Mouse (Mus musculus) limb, embryonic 15.5 days (tissue): ENCODE measurements around the gene AC141477.1. TPM values are rescaled to one million over a fixed set of nuclear protein-coding genes. Genes with fewer than 3 reads are reported as not detected.
A peak's percentile ranks its signal among the peaks of the same experiment; 100 is the strongest.

Experiments used
- ATAC-seq: fragments of 200-750 bp; cut with Nextera tagmentation; 2 replicates; pipeline ENCODE4 v1.8.0; 2017; ENCODE audit warnings: low read depth, moderate TSS enrichment; ENCODE audit not compliant: insufficient number of reproducible peaks, low FRiP score, low TSS enrichment
- H3K27ac ChIP-seq: fragments of 300-500 bp; sonication (generic); 2 replicates; pipeline ENCODE4 v1.5.1; 2015; ENCODE audit warnings: moderate library complexity, mild to moderate bottlenecking, inconsistent platforms
- H3K27me3 ChIP-seq: fragments of 300-500 bp; sonication (generic); 2 replicates; pipeline ENCODE4 v1.6.1; 2015; ENCODE audit warnings: inconsistent platforms
- H3K36me3 ChIP-seq: fragments of 300-500 bp; sonication (generic); 2 replicates; pipeline ENCODE4 v1.6.1; 2015; ENCODE audit warnings: inconsistent platforms
- H3K4me1 ChIP-seq: fragments of 300-500 bp; sonication (generic); 2 replicates; pipeline ENCODE4 v1.6.1; 2015; ENCODE audit warnings: inconsistent platforms
- H3K4me2 ChIP-seq: fragments of 300-500 bp; sonication (generic); 2 replicates; pipeline ENCODE4 v1.6.1; 2015; ENCODE audit warnings: mild to moderate bottlenecking, inconsistent platforms
- H3K4me3 ChIP-seq: fragments of 300-500 bp; sonication (generic); 2 replicates; pipeline ENCODE4 v1.5.1; 2015; ENCODE audit warnings: mild to moderate bottlenecking, inconsistent platforms
- H3K9ac ChIP-seq: fragments of 300-500 bp; sonication (generic); 2 replicates; pipeline ENCODE4 v1.6.1; 2015; ENCODE audit warnings: inconsistent platforms
- H3K9me3 ChIP-seq: fragments of 300-500 bp; sonication (generic); 2 replicates; pipeline ENCODE4 v1.6.1; 2016; ENCODE audit warnings: inconsistent platforms
- WGBS: fragments of 180-500 bp; shearing (Covaris S2); methylation state at CpG from one replicate; pipeline ENCODE4 v1.1.7; 2015; 5-methylcytosine and 5-hydroxymethylcytosine counted together
- polyA plus RNA-seq: library from polyadenylated mRNA; unstranded; fragments of >200 nt; fragmentation: Nextera tagmentation; extraction: Ambion mirVana; gene quantifications from 2 replicates; pipeline ENCODE4 v1.2.1, GENCODE M21; 2015

Gene AC141477.1
- polyA plus RNA-seq, 1 experiment from 2014 or later = not detected

DNA sequence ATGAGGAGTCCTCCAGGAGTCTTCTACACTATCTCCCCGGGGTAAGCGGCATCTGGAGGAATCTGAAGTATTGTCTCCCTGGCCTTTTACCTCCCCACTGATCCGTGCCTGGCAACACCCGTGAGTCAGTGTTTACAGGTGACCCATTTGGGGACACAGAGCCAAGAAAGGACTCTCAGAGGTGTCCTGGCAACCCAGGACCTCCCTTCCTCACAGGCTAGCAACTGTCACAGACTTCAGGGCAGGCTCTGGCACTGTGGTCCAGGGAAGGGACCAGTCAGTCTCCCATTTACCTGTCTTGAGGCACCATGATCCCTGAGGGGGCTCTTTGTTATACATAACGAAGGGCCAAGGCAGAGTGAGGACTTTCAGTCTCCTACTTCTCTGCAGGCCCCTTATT, 8.6 kb upstream of the AC141477.1 start, which contains the start of gene 2610028H24Rik:
Gene 2610028H24Rik, plus strand, starts transcription at position 231 of the 400 bp plus-strand sequence.
- H3K4me1 ChIP-seq = peaks cover 12% of the 10 kb centered on the region; the same call in 1 of the 2 replicates
- no peaks in the 10 kb centered on the region for H3K36me3 ChIP-seq
- WGBS = 69% methylated on average over 5 of the region's 5 CpGs
- H3K9me3 ChIP-seq = no peaks in the 10 kb centered on the region
- no peak for ATAC-seq
- no peak within 1 kb of the TSS for H3K9ac ChIP-seq
- H3K4me2 ChIP-seq = no peak within 1 kb of the TSS
- H3K27ac ChIP-seq = peak within 1 kb of the TSS; percentile 68
- no peak within 1 kb of the TSS for H3K4me3 ChIP-seq
- H3K27me3 ChIP-seq = no peaks in the 10 kb centered on the region

DNA sequence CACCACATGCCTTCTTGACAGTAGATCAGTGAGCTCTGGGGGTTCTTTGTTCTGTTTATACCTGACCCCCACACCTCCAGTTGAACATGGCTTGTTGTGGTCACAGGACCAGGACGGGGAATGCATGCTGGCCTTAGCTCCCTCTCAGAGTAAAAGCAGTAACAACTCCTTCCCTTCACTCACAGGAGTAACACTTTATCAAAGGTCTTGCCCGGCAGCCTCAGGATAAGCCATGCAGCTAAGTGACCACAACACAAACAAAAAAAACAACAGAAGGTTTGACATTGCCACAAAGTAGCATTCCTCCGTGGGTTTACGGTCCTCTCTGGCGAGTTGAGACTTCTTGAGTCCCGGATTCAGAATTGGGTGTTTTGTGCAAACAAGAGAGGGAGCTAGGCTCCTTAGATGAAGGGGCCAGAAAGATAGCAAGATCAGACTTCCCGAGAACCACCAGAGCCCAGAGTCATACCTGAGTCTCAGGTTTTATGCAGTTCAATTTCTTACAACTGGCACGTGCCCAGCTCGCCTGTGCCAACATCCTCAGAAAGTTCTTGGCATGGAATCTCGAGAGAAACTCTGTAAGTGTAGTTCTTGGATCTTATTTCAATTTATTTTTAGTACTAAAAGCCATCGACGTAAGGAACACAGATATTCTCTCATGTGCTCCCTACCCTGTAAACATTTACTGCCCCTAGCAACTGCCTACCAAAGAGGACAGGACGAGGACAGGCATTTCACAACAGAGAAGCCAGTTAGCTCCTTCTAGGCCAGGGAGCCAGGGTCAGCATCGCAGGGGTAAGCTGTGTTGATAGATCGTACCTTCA, 7.4 kb upstream of the AC141477.1 start:
- Histone ChIP-seq H3K27ac (peak overlapping the region; percentile 68), H3K27me3 (no peaks in the 10 kb centered on the region), H3K36me3 (no peaks in the 10 kb centered on the region), H3K9me3 (no peaks in the 10 kb centered on the region), H3K9ac (no peak overlapping the region), H3K4me3 (no peak overlapping the region), H3K4me1 (peaks cover 20% of the 10 kb centered on the region), H3K4me2 (no peak overlapping the region)
- no peak for ATAC-seq
- WGBS = 59% methylated on average over 15 of the region's 15 CpGs

DNA sequence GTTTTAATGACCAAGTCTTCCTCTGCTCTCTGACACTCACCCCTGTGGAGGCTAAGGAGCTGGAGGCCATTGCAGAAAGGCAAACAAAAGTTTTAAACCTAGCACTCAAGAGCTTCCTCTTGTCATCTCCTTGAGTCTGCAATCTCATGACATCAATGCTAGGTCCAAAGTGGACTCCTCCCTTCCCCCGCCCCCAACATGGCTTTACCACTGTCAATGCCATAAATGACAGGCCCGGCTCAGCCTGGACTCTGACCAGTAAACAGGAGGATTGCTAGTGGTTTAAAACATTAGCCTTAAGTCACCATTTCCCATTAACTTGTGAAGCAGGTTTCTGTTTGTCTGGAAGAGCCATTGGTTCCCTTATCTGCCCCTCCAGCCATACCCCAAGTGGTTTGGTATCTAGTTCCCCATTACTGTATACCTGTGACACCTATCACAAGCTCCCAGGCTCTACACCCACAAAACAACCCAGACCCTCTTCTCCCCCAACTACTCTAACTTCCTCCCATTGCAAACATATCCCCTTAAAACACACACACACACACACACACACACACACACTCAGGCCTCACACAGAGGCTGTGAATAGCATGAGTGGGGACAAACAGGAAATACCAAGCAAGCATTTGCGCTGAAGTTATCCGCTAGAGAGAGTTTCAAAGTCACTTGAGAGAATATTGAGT, 5.9 kb upstream of the AC141477.1 start:
- Histone ChIP-seq H3K4me2 (no peak overlapping the region), H3K4me1 (peaks cover 28% of the 10 kb centered on the region), H3K27me3 (no peaks in the 10 kb centered on the region), H3K9ac (no peak overlapping the region), H3K36me3 (no peaks in the 10 kb centered on the region), H3K27ac (no peak overlapping the region), H3K4me3 (no peak overlapping the region), H3K9me3 (no peaks in the 10 kb centered on the region)
- 70% methylated on average over 4 of the region's 4 CpGs for WGBS
- ATAC-seq = no peak

DNA sequence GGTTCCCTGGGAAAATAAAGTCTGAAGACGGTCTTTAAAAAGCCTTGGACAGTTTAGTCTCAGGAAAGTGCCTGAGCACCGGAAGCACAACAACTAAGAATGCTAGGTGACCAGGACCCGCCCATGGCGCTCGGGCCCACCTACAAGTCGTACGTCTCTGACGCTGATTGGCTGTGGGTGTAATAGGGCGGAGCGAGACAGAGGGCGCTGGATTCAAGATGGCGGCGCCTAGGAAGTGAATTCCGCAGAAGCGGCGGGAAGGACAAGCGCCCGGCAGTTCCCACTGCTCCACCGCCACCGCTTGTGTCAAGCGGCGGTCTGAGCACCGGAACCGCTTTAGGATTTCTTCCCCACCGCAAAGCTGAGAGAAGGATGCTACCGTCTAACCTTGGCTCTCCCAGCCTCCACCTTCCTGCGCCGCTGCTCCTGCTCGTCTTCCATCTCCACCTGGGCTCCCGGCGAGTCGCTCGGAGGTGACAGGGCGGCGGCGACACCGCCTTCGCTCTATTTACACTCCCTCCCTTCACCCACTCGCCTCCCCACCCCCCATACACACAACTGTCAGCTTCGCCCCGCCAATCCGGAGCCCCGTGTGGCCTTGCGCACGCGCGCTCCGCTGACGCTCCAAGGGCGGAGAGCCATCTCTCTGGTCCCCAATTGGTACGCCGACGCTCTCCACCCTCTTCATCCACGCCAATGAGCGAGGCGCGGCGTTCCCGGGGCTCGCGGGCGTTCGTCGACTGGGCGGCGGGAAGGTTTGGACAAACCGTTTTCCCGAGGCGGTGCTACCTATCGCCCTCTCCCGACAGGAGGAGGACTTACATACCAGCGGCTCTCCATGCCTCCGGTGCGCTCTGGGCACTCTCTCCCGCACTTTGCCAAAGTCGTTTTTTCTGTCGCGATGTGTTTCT, 2.2 kb upstream of the AC141477.1 start, which contains the start of gene Pcnt:
Gene Pcnt, minus strand, starts transcription at position 609 of the 911 bp plus-strand sequence.
- H3K27me3 ChIP-seq = no peaks in the 10 kb centered on the region
- under 1% methylated on average over 78 of the region's 78 CpGs for WGBS
- peaks cover 21% of the 10 kb centered on the region for H3K36me3 ChIP-seq
- peak within 1 kb of the TSS; percentile 62 for H3K4me3 ChIP-seq
- peak within 1 kb of the TSS; percentile 91 for H3K27ac ChIP-seq
- no peaks in the 10 kb centered on the region for H3K9me3 ChIP-seq
- peak; percentile 99 for ATAC-seq
- H3K4me2 ChIP-seq = peak within 1 kb of the TSS; percentile 78
- peaks cover 23% of the 10 kb centered on the region for H3K4me1 ChIP-seq
- peak within 1 kb of the TSS; percentile 58 for H3K9ac ChIP-seq

DNA sequence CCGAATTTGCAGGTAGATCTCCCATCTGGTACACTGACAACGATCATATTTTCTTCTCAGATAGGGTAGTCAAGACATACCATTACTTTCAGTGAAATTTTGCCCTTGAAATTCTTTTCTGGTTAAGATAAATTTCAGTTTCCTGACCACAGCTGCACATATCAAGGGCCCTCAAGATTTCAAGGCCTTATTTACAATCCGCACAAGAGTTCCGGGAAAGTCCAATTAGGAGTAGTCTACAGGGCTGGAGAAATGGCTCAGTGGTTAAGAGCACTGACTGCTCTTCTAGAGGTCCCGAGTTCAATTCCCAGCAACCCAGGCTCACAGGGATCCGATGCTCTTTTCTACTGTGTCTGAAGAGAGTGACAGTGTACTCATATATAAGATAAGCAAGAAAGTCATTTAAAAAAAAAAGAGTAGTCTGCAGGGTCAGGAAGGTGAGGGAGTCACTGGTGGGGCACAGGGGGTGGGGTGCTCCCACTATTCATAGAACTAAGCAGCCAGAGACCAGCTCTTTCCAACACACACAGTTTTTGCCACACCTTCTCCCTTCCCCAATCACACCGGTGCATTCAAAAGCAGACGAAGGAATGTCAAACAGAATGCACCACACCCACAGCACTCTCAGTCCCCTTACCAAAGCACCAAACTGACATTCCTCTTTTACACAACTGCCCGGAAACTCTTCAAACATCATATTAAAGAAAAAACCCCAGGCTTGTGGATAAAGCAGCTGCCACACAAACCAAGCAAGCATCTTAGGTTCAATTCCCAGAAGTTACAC, 945 bp downstream of the AC141477.1 start:
- Histone ChIP-seq H3K9ac (no peak overlapping the region), H3K27me3 (no peaks in the 10 kb centered on the region), H3K4me1 (peaks cover 21% of the 10 kb centered on the region), H3K9me3 (no peaks in the 10 kb centered on the region), H3K4me2 (no peak overlapping the region), H3K27ac (no peak overlapping the region), H3K36me3 (peaks cover 51% of the 10 kb centered on the region), H3K4me3 (no peak overlapping the region)
- no peak for ATAC-seq
- WGBS = 92% methylated on average over 9 of the region's 9 CpGs

DNA sequence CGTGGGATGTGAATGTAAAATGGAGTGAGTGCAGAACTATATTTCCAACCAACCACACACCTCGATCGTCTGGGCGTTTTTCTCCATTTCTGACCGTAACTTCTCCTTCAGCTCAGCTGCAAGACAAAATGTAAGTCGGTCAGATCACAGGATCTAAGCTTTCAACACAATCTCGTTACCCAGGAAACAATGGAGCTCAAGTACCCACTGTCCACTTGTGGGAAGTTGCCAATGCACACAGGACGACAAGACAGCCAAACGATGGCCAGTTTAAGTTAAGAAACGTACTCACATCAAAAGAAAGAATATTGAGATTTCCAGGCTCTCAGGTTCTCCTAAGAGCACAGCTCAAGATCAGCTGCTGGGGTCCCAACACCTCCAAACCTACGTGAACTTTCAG, 6.3 kb downstream of the AC141477.1 start:
- H3K27ac ChIP-seq = no peak overlapping the region

DNA sequence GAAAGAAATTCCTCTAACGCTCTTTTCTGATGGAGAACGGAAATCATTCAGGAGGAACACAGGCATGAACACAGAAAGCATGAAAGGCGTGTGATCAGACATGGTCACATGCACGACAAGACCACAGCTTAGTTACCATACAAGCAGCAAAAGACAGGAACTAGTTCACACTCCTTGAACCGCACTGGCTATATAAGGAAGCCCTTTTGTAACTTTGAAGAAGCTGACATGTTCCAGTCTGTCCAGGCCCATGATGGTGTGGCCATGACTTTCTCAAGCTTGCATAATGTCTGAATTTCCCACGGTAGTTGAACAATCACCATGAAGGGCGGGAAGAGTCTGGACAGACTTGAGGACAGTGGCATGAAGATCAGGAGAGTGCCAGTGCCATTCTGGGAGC, 14.6 kb downstream of the AC141477.1 start:
- H3K9ac ChIP-seq = no peak overlapping the region
- H3K4me3 ChIP-seq = no peak overlapping the region
- H3K27ac ChIP-seq = no peak overlapping the region
- no peaks in the 10 kb centered on the region for H3K9me3 ChIP-seq
- WGBS = 96% methylated on average over 7 of the region's 7 CpGs
- peaks cover 88% of the 10 kb centered on the region for H3K36me3 ChIP-seq
- no peak overlapping the region for H3K4me2 ChIP-seq
- no peak for ATAC-seq
- H3K27me3 ChIP-seq = no peaks in the 10 kb centered on the region
- no peaks in the 10 kb centered on the region for H3K4me1 ChIP-seq

More for the DNA sequence above, 6.3 kb downstream of the AC141477.1 start:
- no peak overlapping the region for H3K4me2 ChIP-seq
- no peaks in the 10 kb centered on the region for H3K9me3 ChIP-seq
- H3K4me3 ChIP-seq = no peak overlapping the region
- H3K36me3 ChIP-seq = peaks cover 93% of the 10 kb centered on the region
- H3K4me1 ChIP-seq = no peaks in the 10 kb centered on the region
- no peak for ATAC-seq
- WGBS = 93% methylated on average over 11 of the region's 11 CpGs
- no peak overlapping the region for H3K9ac ChIP-seq
- H3K27me3 ChIP-seq = no peaks in the 10 kb centered on the region

DNA sequence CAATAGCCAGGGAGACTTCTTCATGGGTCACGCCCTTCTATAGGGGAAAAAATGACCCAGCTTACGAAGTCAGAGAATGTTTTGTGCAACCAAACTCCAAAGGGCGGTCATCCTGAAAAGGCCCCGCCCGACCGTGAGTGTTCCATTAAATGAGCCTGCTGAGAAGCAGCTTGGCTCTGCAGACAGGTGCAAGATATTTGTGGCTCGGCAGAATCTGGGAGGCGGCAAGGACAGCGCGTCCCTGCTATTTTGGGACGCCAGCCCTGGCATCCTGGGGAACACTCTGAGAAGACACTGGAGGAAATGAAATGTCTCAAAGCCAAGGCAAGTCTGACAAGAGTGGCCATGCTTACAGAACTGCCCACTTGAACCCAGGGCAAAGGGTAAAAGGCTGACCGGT, 23.4 kb downstream of the AC141477.1 start:
- no peaks in the 10 kb centered on the region for H3K9me3 ChIP-seq
- no peaks in the 10 kb centered on the region for H3K27me3 ChIP-seq
- H3K4me2 ChIP-seq = no peak overlapping the region
- ATAC-seq = no peak
- no peaks in the 10 kb centered on the region for H3K4me1 ChIP-seq
- H3K9ac ChIP-seq = no peak overlapping the region
- peaks cover 88% of the 10 kb centered on the region for H3K36me3 ChIP-seq
- H3K4me3 ChIP-seq = no peak overlapping the region
- H3K27ac ChIP-seq = no peak overlapping the region
- WGBS = 91% methylated on average over 12 of the region's 12 CpGs

DNA sequence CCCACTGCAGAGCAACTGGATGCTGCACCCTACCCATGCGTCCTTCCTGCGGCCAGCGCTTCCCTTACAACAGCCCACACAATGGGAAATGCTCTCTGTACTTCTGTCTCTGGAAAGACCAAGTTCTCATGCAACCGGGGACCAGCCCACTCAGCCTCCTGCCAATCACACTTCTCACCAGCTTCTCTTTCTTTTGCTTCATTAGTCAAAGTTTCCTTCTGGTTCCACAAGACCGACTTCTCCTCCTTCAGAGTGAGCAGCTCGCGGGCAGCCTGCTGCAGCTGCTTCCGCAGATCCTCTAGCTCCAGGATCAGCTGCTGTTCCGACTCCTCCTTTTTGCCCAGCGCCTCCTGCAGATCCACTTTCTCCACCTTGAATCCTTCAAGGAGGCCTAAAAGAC, 31.7 kb downstream of the AC141477.1 start:
- peaks cover 89% of the 10 kb centered on the region for H3K36me3 ChIP-seq
- 92% methylated on average over 10 of the region's 10 CpGs for WGBS
- H3K9me3 ChIP-seq = no peaks in the 10 kb centered on the region
- no peak for ATAC-seq
- H3K9ac ChIP-seq = no peak overlapping the region
- no peak overlapping the region for H3K27ac ChIP-seq
- no peaks in the 10 kb centered on the region for H3K27me3 ChIP-seq
- no peaks in the 10 kb centered on the region for H3K4me1 ChIP-seq
- no peak overlapping the region for H3K4me3 ChIP-seq
- H3K4me2 ChIP-seq = no peak overlapping the region

DNA sequence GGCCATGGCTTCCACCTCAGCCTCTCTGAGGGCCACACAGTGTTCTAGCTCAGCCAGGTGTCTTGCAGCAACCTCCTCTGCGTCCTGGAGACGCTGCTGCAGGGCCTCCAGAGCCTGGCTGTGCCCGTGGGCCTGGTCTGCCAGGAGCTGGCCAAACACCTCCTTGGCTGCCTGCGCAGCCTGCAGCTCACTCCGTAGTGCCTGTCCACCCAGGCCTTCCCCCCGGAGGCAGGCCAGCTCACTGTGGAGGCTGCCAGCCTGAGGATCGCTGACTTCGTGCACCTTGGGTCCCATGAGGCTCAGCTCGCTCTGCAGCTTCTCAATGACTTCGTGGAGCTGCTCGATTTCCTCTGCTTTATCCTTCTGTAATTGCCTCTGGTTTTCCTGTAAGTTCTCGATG, 47.6 kb downstream of the AC141477.1 start:
- WGBS = 93% methylated on average over 12 of the region's 12 CpGs
- H3K9ac ChIP-seq = no peak overlapping the region
- no peaks in the 10 kb centered on the region for H3K27me3 ChIP-seq
- H3K27ac ChIP-seq = no peak overlapping the region
- no peaks in the 10 kb centered on the region for H3K4me1 ChIP-seq
- H3K4me2 ChIP-seq = no peak overlapping the region
- no peaks in the 10 kb centered on the region for H3K9me3 ChIP-seq
- H3K4me3 ChIP-seq = no peak overlapping the region
- peaks cover 55% of the 10 kb centered on the region for H3K36me3 ChIP-seq
- no peak for ATAC-seq

DNA sequence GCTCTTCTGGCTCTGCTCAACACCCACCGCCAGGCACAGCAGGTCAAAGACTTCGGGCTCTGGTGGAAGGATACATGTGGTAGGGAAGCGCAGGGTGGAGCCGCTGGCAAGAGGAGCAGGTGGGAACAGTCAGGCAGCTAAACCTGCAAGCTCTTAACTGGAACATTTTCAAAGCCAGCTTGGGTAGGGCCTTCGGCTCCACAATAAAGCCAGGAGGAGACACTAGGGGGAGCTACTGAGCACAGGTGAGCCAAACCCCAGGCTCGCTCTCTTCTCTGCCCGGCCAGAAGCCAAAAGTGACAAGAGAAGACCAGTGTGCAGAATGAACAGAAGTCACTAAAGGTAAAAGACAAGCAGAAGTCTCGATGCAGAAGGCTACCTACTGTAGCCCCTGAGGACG, 48.5 kb downstream of the AC141477.1 start:
- no peaks in the 10 kb centered on the region for H3K9me3 ChIP-seq
- H3K4me2 ChIP-seq = no peak overlapping the region
- no peaks in the 10 kb centered on the region for H3K27me3 ChIP-seq
- no peak overlapping the region for H3K9ac ChIP-seq
- WGBS = 79% methylated on average over 9 of the region's 9 CpGs
- no peak for ATAC-seq
- H3K4me3 ChIP-seq = no peak overlapping the region
- peaks cover 53% of the 10 kb centered on the region for H3K36me3 ChIP-seq
- no peak overlapping the region for H3K27ac ChIP-seq
- no peaks in the 10 kb centered on the region for H3K4me1 ChIP-seq
